Mouse (Mus musculus): ENCODE results near the gene Wdr48. TPM values are rescaled to one million over a fixed set of nuclear protein-coding genes. Genes with fewer than 3 reads are reported as not detected.

Gene Wdr48
- polyA plus RNA-seq, 1 experiment, result 60.5 TPM

GRCm38 (mm10) chr9:119887144-119887901 lies 7.4 kb upstream of the Wdr48 start:
- no peak overlapping the region for H3K4me3 ChIP-seq (replicated peaks; ENCODE audit: insufficient read depth, low read depth, low read length)
- TF ChIP-seq CTCF (IDR thresholded peaks at IDR 0.05; ENCODE audit: borderline replicate concordance, insufficient read depth, low read depth, low read length) (no peak), POLR2A (IDR thresholded peaks at IDR 0.05; ENCODE audit: borderline replicate concordance, insufficient read depth, low read length) (no peak)
- H3K4me1 ChIP-seq (ENCODE audit: control insufficient read depth, insufficient read depth, low read length), result no peaks in the 10 kb centered on the region
- no peaks in the 10 kb centered on the region for H3K27me3 ChIP-seq (ENCODE audit: control insufficient read depth, insufficient read depth, low read length)
- WGBS, result 65% methylated on average over 4 of the region's 4 CpGs
- no peak overlapping the region for H3K27ac ChIP-seq (ENCODE audit: insufficient read depth, low read length)
- DNase-seq, result no peak

GRCm38 (mm10) chr9:119888843-119889246 lies 5.8 kb upstream of the Wdr48 start:
- Histone ChIP-seq H3K4me3 (replicated peaks; ENCODE audit: insufficient read depth, low read depth, low read length) (no peak overlapping the region), H3K27me3 (ENCODE audit: control insufficient read depth, insufficient read depth, low read length) (no peaks in the 10 kb centered on the region), H3K4me1 (ENCODE audit: control insufficient read depth, insufficient read depth, low read length) (no peaks in the 10 kb centered on the region), H3K27ac (ENCODE audit: insufficient read depth, low read length) (no peak overlapping the region)
- no peak for TF ChIP-seq POLR2A (IDR thresholded peaks at IDR 0.05; ENCODE audit: borderline replicate concordance, insufficient read depth, low read length)
- TF ChIP-seq CTCF (IDR thresholded peaks at IDR 0.05; ENCODE audit: borderline replicate concordance, insufficient read depth, low read depth, low read length), result no peak
- DNase-seq, result no peak
- WGBS, result 27% methylated on average over 2 of the region's 2 CpGs

- Histone ChIP-seq H3K27me3 (ENCODE audit: control insufficient read depth, insufficient read depth, low read length) (no peaks in the 10 kb centered on the region), H3K4me1 (ENCODE audit: control insufficient read depth, insufficient read depth, low read length) (no peaks in the 10 kb centered on the region), H3K4me3 (replicated peaks; ENCODE audit: insufficient read depth, low read depth, low read length) (no peak overlapping the region), H3K27ac (ENCODE audit: insufficient read depth, low read length) (no peak overlapping the region)
- TF ChIP-seq POLR2A (IDR thresholded peaks at IDR 0.05; ENCODE audit: borderline replicate concordance, insufficient read depth, low read length) (no peak), CTCF (IDR thresholded peaks at IDR 0.05; ENCODE audit: borderline replicate concordance, insufficient read depth, low read depth, low read length) (no peak)
- no peak for DNase-seq
- 76% methylated on average over 9 of the region's 9 CpGs for WGBS
Observed at GRCm38 (mm10) chr9:119889446-119889845, 5.2 kb upstream of the Wdr48 start.

GRCm38 (mm10) chr9:119890692-119891091 lies 4.0 kb upstream of the Wdr48 start:
- no peaks in the 10 kb centered on the region; the same call in 1 of the 2 replicates for H3K4me1 ChIP-seq (ENCODE audit: control insufficient read depth, insufficient read depth, low read length)
- peak in 1 of 2 experiments; percentile 23 for DNase-seq
- no peaks in the 10 kb centered on the region for H3K27me3 ChIP-seq (ENCODE audit: control insufficient read depth, insufficient read depth, low read length)
- H3K4me3 ChIP-seq (replicated peaks; ENCODE audit: insufficient read depth, low read depth, low read length), result no peak overlapping the region
- no peak overlapping the region for H3K27ac ChIP-seq (ENCODE audit: insufficient read depth, low read length)
- TF ChIP-seq CTCF (IDR thresholded peaks at IDR 0.05; ENCODE audit: borderline replicate concordance, insufficient read depth, low read depth, low read length) (peak; percentile 51; the same call in 1 of the 2 replicates), POLR2A (IDR thresholded peaks at IDR 0.05; ENCODE audit: borderline replicate concordance, insufficient read depth, low read length) (no peak)
- 48% methylated on average over 2 of the region's 2 CpGs for WGBS

- H3K27ac ChIP-seq (ENCODE audit: insufficient read depth, low read length), result no peak overlapping the region
- WGBS, result 91% methylated on average over 5 of the region's 5 CpGs
- TF ChIP-seq CTCF (IDR thresholded peaks at IDR 0.05; ENCODE audit: borderline replicate concordance, insufficient read depth, low read depth, low read length) (no peak), POLR2A (IDR thresholded peaks at IDR 0.05; ENCODE audit: borderline replicate concordance, insufficient read depth, low read length) (no peak)
- no peak for DNase-seq
- no peak overlapping the region for H3K4me3 ChIP-seq (replicated peaks; ENCODE audit: insufficient read depth, low read depth, low read length)
- H3K27me3 ChIP-seq (ENCODE audit: control insufficient read depth, insufficient read depth, low read length), result no peaks in the 10 kb centered on the region
- H3K4me1 ChIP-seq (ENCODE audit: control insufficient read depth, insufficient read depth, low read length), result peaks cover 5% of the 10 kb centered on the region
Observed at GRCm38 (mm10) chr9:119893881-119894280, 797 bp upstream of the Wdr48 start.

- Histone ChIP-seq H3K27ac (ENCODE audit: insufficient read depth, low read length) (no peak overlapping the region), H3K4me3 (replicated peaks; ENCODE audit: insufficient read depth, low read depth, low read length) (peak overlapping the region; percentile 98), H3K4me1 (ENCODE audit: control insufficient read depth, insufficient read depth, low read length) (peaks cover 5% of the 10 kb centered on the region), H3K27me3 (ENCODE audit: control insufficient read depth, insufficient read depth, low read length) (no peaks in the 10 kb centered on the region)
- no peak for DNase-seq
- TF ChIP-seq CTCF (IDR thresholded peaks at IDR 0.05; ENCODE audit: borderline replicate concordance, insufficient read depth, low read depth, low read length), result no peak
- TF ChIP-seq POLR2A (IDR thresholded peaks at IDR 0.05; ENCODE audit: borderline replicate concordance, insufficient read depth, low read length), result no peak
- WGBS, result 1% methylated on average over 70 of the region's 71 CpGs
Observed at GRCm38 (mm10) chr9:119895040-119895721, 503 bp downstream of the Wdr48 start.

- 91% methylated on average over 2 of the region's 2 CpGs for WGBS
- DNase-seq, result no peak
- peaks cover 12% of the 10 kb centered on the region for H3K4me1 ChIP-seq (ENCODE audit: control insufficient read depth, insufficient read depth, low read length)
- H3K27me3 ChIP-seq (ENCODE audit: control insufficient read depth, insufficient read depth, low read length), result no peaks in the 10 kb centered on the region
- H3K27ac ChIP-seq (ENCODE audit: insufficient read depth, low read length), result no peak overlapping the region
- H3K4me3 ChIP-seq (replicated peaks; ENCODE audit: insufficient read depth, low read depth, low read length), result no peak overlapping the region
- no peak for TF ChIP-seq POLR2A (IDR thresholded peaks at IDR 0.05; ENCODE audit: borderline replicate concordance, insufficient read depth, low read length)
- no peak for TF ChIP-seq CTCF (IDR thresholded peaks at IDR 0.05; ENCODE audit: borderline replicate concordance, insufficient read depth, low read depth, low read length)
Observed at GRCm38 (mm10) chr9:119899446-119899845, 4.8 kb downstream of the Wdr48 start.

Data from cerebellum, adult 2 months (tissue).